Mouse (Mus musculus): Measurements from ENCODE around the gene Cip2a.
A peak's percentile ranks its signal among the peaks of the same experiment; 100 is the strongest.

Cip2a gene

DNA sequence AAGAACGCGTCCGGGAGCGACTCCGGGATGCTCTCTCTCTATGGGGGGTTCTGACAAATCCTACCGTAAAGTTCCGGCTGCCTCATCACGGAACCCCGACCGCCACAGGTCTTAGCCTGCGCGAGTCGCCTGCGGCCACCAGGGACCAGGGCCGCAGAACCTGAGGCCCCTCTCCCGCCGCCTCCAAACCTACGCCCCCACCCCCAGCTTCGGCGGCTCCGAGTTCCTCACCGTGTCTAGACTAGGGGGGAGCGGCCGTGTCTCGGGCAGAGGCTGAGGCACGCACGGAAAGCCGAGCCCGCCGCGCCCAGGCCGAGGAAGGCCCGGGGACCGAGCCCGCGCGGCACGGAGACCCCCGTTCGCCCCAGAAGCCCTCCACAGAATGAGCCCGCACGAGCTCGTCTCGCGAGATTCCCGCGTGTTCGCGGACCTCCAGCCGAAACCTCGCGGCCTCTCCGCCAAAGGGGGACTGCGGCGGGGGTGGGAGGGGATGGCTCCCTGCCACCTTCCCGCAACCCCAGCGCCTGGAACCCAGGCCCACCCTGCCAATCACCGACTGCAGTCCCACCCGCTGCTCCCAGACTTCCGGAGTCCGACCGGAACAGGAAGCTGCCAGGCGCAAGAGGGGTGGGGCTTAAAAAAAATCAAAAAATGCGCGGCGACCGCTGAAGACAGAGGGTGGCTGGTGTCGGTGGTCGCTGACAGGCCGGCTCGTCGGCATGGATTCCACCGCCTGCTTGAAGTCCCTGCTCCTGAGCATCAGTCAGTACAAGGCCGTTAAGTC is at the start of gene Cip2a, which contains the start of gene Dzip3:
Cip2a (plus strand) TSS at position 627 of the 784 bp plus-strand sequence.
Dzip3 (minus strand) TSS at position 607 of the 784 bp plus-strand sequence.
- DNase-seq, result peak; percentile 88 to 93

- no peak for DNase-seq
Observed at GRCm38 (mm10) chr16:48972996-48973395, 21.0 kb upstream of the Cip2a start.

GRCm38 (mm10) chr16:48973548-48973947 is 20.4 kb upstream of the Cip2a start:
- DNase-seq, result peak in 1 of 2 experiments; percentile 8

DNA sequence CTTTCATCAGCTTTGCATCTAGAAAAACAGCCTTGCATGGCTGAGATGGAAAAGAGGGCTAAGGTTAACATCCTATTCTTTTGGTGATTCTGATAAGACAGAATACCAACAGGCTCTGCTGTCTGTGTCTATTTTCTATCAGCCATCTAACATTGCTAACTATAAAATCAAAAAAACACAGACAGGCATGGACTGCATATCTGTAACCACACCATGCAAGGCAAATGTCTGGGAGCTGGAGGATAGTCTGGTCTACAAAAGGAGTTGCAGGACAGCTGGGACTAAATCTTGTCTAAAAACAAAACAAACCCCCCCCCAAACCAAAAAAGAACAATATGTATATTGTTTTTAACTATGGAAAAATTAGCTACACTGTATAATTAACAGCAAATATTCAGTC is 14.0 kb upstream of the Cip2a start:
- DNase-seq, result no peak

- no peak for DNase-seq
Observed at GRCm38 (mm10) chr16:48985034-48985627, 8.9 kb upstream of the Cip2a start.

DNA sequence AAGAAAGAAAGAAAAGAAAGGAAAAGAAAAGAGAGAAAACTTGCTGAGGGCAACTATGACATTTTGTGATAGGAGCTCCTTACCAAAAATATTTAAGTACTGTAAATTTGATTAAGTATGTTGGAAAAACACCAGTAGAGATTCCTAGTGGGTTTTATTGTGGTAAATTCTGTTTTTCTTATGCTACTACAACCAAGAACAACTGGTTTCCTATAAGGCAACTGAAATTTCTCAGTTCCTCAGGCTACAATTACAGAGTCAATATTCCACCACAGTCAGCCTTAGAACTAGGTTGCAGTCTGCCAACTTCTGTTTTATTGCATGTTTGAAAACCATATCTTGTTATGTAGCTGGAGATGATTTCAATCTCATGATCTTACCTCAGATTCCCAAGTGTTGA is 4.3 kb upstream of the Cip2a start:
- DNase-seq, result no peak

GRCm38 (mm10) chr16:48992437-48993230 is 1.4 kb upstream of the Cip2a start:
- no peak for DNase-seq

- no peak for DNase-seq
Observed at GRCm38 (mm10) chr16:48993231-48993558, 790 bp upstream of the Cip2a start.

DNA sequence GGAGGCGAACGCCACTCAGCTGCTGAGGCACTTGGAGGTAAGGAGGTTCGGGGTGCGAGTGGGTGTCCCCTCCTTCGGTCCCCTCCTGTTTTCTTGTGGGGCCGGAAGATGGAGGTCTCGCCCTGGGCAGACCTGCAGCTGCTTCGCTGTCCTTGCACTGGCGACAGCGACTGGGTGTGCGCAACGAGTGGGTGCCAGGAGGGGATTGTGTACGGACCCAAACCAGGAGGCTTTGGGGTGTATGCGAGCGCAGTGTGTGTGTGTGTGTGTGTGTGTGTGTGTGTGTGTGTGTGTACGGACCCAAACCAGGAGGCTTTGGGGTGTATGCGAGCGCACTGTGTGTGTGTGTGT is 333 bp downstream of the Cip2a start:
- no peak for DNase-seq

- no peak for DNase-seq
Observed at GRCm38 (mm10) chr16:49004151-49004550, 10.2 kb downstream of the Cip2a start.

- no peak for DNase-seq
Observed at GRCm38 (mm10) chr16:49016620-49017332, 22.8 kb downstream of the Cip2a start.

GRCm38 (mm10) chr16:49035852-49036251 is 41.9 kb downstream of the Cip2a start:
- DNase-seq, result no peak

- no peak for DNase-seq
Observed at GRCm38 (mm10) chr16:49037771-49038170, 43.8 kb downstream of the Cip2a start.

DNA sequence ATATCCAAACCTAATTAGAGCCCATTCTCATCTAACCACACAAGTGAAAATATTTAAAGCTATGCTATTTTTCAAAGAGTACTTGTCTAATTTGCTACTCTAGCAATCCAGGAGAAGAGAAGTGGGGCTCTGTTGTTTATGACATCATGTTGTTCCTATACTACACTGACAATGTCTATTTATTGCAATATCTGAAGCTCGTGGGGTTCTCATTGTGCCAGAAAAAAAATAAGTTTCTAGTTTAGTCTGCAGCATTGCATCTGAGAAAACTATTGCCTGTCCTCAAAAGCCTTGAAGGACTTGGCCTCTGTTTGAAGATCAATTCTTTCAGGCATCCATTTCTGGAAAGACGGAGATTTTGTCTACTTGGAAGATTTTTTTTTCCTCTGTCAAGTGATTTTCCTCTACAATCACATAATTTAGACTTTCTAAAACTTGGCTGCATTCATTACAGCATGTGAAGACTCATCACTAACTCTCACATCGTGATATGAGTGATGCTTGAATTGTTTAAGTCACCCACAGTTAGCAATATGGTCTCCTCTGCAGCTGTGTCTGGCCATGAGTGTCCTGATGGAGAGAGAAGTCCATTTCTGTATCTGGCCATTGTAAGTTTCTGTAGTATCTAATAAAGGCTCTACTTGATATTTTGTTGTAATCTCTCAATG is 46.7 kb downstream of the Cip2a start:
- no peak for DNase-seq

DNA sequence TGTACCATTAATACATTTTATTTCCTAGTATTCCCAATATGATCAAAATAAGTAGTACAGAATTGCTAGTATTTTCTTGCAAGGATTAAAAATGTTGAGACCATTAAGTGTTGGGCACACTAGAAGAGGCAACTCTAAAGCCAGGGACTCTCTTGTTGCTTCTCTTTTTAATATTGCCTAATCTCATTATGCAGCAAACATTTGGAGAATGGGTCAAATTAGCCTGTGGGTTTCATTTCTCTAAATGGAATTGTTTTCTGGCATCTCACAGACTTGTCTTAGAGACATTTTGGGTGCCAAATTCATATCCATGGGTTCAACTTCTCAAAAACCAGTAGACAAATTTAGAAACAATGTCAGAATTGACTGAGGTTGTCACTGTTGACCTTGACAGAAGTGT is 55.2 kb downstream of the Cip2a start:
- DNase-seq, result no peak

DNA sequence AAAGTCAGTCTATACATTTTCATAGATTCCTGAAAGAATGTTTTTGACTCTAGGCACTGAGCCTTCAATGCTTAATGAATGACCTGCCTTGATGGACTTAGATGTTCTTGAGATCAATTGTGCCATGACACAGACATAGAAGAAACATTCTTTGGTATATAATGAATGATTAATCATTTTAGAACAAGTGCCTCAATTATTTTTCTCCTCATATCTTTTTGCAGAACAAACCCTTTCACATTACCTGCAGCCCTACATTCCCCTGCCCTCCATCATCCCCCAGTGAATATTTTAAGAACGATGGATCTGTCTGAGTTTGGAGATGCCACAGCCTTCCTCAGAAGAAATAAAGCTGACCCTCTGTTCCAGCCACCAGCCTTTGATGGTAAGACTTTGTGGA is 63.2 kb downstream of the Cip2a start, which contains the start of gene Myh15:
Myh15 (plus strand) TSS at position 301 of the 400 bp plus-strand sequence.
- no peak for DNase-seq

Measured in thymus, postnatal 36 days (tissue).